Comparison of ENCODE assay signal across 9 mouse cellular contexts in genomic region chr7:114171354-114172097, GRCm38 (mm10). TPM values are rescaled to one million over a fixed set of nuclear protein-coding genes. Genes with fewer than 3 reads are reported as not detected.
DNase-seq lines count a peak whose midpoint lies in the region; ATAC-seq lines count a peak whose summit lies in the region.
"Had no signal": no experiment of that assay in that cellular context is flagged by ENCODE, and none has a peak within 500 bp of the region (broad histone marks: within the 10 kb centered on the region; RNA-seq: fewer than 3 reads in every experiment).

No protein-coding gene starts in this region.

- no peak overlapping the region for H3K9ac ChIP-seq in heart, embryonic 15.5 days
- H3K9ac ChIP-seq in liver, embryonic 16.5 days (ENCODE audit: low read depth, low read length) = no peak overlapping the region
- H3K9ac ChIP-seq: hindbrain, embryonic 15.5 days had no signal

- no peak overlapping the region for H3K4me3 ChIP-seq in heart, embryonic 15.5 days
- H3K4me3 ChIP-seq in liver, embryonic 16.5 days (ENCODE audit: low read depth, low read length) = no peak overlapping the region
- H3K4me3 ChIP-seq: hindbrain, embryonic 15.5 days had no signal

- H3K36me3 ChIP-seq in heart, embryonic 15.5 days = no peaks in the 10 kb centered on the region
- H3K36me3 ChIP-seq in liver, embryonic 16.5 days (ENCODE audit: control insufficient read depth, insufficient read depth) = no peaks in the 10 kb centered on the region
- H3K36me3 ChIP-seq: hindbrain, embryonic 15.5 days had no signal

- peak; percentile 52 for DNase-seq in 3T3-L1 (ENCODE audit: low read depth, low spot score)
- DNase-seq in CD4-positive, CD25-positive, alpha-beta regulatory T cell, adult 2 months (ENCODE audit: low read depth, low spot score) = peak; percentile 51
- DNase-seq in frontal cortex, postnatal 25 days (ENCODE audit: low spot score in 2 of 2) = no peak
- no peak for DNase-seq in retina, postnatal 1 day
- DNase-seq in left cerebral cortex, adult 11 months (ENCODE audit: low spot score) = no peak
- DNase-seq: adrenal gland, postnatal 14 days had no signal

- peak overlapping the region; percentile 63 for H3K27ac ChIP-seq in heart, embryonic 15.5 days
- no peak overlapping the region for H3K27ac ChIP-seq in liver, embryonic 16.5 days (ENCODE audit: low read length)
- H3K27ac ChIP-seq: hindbrain, embryonic 15.5 days had no signal

- no peaks in the 10 kb centered on the region for H3K27me3 ChIP-seq in heart, embryonic 15.5 days
- no peaks in the 10 kb centered on the region for H3K27me3 ChIP-seq in liver, embryonic 16.5 days (ENCODE audit: control insufficient read depth, insufficient read depth, low read depth, low read length)
- H3K27me3 ChIP-seq: hindbrain, embryonic 15.5 days had no signal

- peaks cover 29% of the 10 kb centered on the region for H3K4me1 ChIP-seq in heart, embryonic 15.5 days (replicated peaks)
- H3K4me1 ChIP-seq in liver, embryonic 16.5 days (ENCODE audit: control insufficient read depth, low read depth, low read length) = no peaks in the 10 kb centered on the region
- H3K4me1 ChIP-seq: hindbrain, embryonic 15.5 days had no signal

- ATAC-seq in heart, embryonic 15.5 days (replicated peaks; ENCODE audit: insufficient number of reproducible peaks, insufficient read depth, low FRiP score, low read depth) = peak; percentile 53; the same call in 1 of the 2 replicates
- ATAC-seq in liver, embryonic 16.5 days (ENCODE audit: low read depth) = peak; percentile 32; the same call in 1 of the 2 replicates

- whole genome bisulfite sequencing in heart, embryonic 15.5 days = 20% methylated on average over 8 of the region's 8 CpGs
- 45% methylated on average over 8 of the region's 8 CpGs for WGBS in liver, embryonic 16.5 days (ENCODE audit: insufficient replicate concordance)

- H3K9me3 ChIP-seq in heart, embryonic 15.5 days (replicated peaks) = no peaks in the 10 kb centered on the region
- H3K9me3 ChIP-seq in liver, embryonic 16.5 days (replicated peaks; ENCODE audit: control insufficient read depth, low read length) = no peaks in the 10 kb centered on the region
- H3K9me3 ChIP-seq: hindbrain, embryonic 15.5 days had no signal

- H3K4me2 ChIP-seq in heart, embryonic 15.5 days = no peak overlapping the region
- H3K4me2 ChIP-seq in liver, embryonic 16.5 days (ENCODE audit: low read depth, low read length) = no peak overlapping the region
- H3K4me2 ChIP-seq: hindbrain, embryonic 15.5 days had no signal

RNA-seq across cellular contexts. Expression of gene Rras2, which starts 53.9 kb away (rescaled TPM):
- polyA plus RNA-seq in heart, embryonic 15.5 days (2015; fragmentation: Nextera tagmentation; extraction: Ambion mirVana) = 44.1 and 44.6 TPM in 2 replicates
- 5.9 and 6.8 TPM in 2 replicates for polyA plus RNA-seq in liver, embryonic 16.5 days (2015; fragmentation: Nextera tagmentation; extraction: Ambion mirVana)

Comparison
In these comparisons a context has a peak if more than half of its experiments do, and no peak if none do; other contexts are left out.
1. DNase-seq: peak in 3T3-L1 (single experiment) and CD4-positive, CD25-positive, alpha-beta regulatory T cell, adult 2 months (single experiment); none in frontal cortex, postnatal 25 days (0 of 2), retina, postnatal 1 day (single experiment) and left cerebral cortex, adult 11 months (single experiment).